Mouse (Mus musculus) central nervous system, embryonic 14 days (tissue): ENCODE data around the gene Cpz. TPM values are rescaled to one million over a fixed set of nuclear protein-coding genes. Genes with fewer than 3 reads are reported as not detected.

Experiments used
- polyA plus RNA-seq: library from polyadenylated mRNA; depleted of rRNA; stranded (reverse); fragments of >200 nt; gene quantifications from 2 replicates; pipeline ENCODE4 v1.2.3, GENCODE M21; 2012; rRNA removed

Gene Cpz
- polyA plus RNA-seq = 4.1 and 6.1 TPM in 2 replicates

DNA sequence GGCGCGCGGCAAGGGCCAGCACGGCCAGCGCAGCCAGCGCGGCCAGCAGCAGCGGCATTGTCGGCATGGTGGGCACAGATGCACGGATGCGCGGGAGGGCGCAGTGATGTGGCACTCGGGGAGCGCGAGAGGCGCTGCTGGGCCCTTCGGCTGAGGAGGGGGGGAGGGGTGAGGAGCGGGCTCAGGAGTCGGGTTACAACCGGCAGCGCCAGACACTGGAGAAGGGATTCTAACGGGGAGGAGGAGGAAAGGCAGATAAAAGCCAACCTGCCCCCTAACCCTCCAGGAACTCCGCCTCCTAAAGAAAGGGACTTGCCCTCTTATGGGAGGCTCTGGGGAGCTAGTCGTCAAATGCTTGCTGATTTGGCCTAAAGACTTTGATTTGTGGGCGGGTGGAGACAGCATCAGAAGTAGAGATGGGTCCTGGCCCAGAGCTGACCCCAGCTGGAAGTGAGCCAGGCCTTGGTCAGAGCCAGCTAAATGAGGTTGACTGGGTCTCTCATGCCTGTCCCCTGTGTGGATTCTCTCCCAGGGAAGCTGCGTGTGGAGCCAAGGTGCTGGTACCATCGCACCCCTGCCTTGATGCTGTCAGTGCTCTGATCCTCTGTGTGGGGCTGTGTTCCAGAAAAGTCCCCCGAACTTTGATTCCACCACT is at the start of gene Cpz:
Gene Cpz, minus strand, starts transcription at position 230 of the 655 bp plus-strand sequence.

DNA sequence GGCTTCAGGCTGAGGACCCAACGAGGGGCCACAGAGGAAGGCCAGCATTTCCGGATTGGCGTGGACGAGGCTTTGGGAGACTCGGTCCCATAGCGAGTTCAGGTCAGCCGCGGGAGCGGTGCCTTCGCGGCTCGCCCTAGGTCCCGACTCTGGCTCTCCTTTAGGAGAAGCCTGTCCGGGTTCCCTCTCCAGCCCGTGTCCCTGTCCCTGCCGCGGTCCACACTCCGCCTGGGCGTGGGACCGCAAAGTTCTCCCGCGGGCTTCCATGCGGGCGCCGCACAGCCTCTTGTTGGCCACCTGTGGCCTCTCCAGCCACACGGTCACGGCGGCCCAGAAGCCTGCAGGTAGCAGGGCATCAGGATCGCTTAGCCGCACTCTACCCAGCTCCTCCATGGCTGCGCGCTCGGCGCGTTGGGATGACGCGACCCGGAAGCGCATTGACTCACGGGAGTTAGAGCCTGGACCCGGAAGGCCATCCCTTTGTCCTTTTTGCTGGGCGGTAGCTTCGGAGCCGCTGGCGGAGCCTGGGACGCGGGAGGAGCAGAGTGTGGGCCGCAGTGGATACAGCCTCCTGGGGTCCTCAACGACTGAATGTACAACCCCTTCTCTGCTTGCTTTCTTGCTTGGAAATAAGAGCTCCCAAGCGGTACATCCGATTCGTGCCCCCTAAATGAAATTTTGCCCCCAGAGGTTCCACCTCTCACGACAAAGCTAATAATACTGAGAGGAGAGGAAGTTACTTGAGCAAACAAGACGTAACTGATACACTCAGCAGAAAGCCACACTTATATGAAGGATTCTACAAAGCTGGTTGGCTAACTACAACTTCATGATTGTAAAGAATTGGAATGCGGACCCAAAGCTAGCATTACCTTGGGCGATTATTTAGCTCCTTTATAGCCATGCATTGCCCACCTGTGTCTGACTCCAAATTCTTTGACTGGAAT is 49.4 kb upstream of the Cpz start, which contains the start of gene Trmt44:
Gene Trmt44, minus strand, starts transcription at position 418 of the 947 bp plus-strand sequence.

Other genes with a start within 250 kb of the Cpz start
- 1.3 and 1.9 TPM in 2 replicates for gene Adra2c, start 247.4 kb downstream of the Cpz start, polyA plus RNA-seq
- gene Hmx1, start 136.6 kb downstream of the Cpz start, polyA plus RNA-seq = 0.58 and 5.8 TPM in 2 replicates
- 7.6 and 8.5 TPM in 2 replicates for gene Trmt44, start 49.4 kb upstream of the Cpz start, polyA plus RNA-seq
- 30.2 and 31.5 TPM in 2 replicates for gene Acox3, start 57.3 kb upstream of the Cpz start, polyA plus RNA-seq
- gene Htra3, start 154.1 kb upstream of the Cpz start, polyA plus RNA-seq = 10.2 and 13.2 TPM in 2 replicates
- 1.4 and 1.7 TPM in 2 replicates for gene Sh3tc1, start 214.3 kb upstream of the Cpz start, polyA plus RNA-seq
- 9.7 and 12.2 TPM in 2 replicates for gene Ablim2, start 232.2 kb upstream of the Cpz start, polyA plus RNA-seq